Mouse (Mus musculus): ENCODE measurements at regions not wholly inside any gene's neighbourhood (a gene's known extent, or its start where the extent isn't known, plus 50 kb on each side); places are given as distances from the start of the nearest gene placed in this dataset.
A peak's percentile ranks its signal among the peaks of the same experiment; 100 is the strongest.

GRCm38 (mm10) chr15:88370366-88370765 is 229.7 kb upstream of the Zdhhc25 start:
- DNase-seq (ENCODE audit: low spot score in 2 of 2), result no peak

- DNase-seq (ENCODE audit: low spot score in 2 of 2), result peak; percentile 29 to 51
Measured at GRCm38 (mm10) chr15:88372039-88372438, 228.1 kb upstream of the Zdhhc25 start.

- no peak for DNase-seq (ENCODE audit: low spot score in 2 of 2)
Measured at GRCm38 (mm10) chr15:88373923-88374322, 226.2 kb upstream of the Zdhhc25 start.

- peak; percentile 29 to 51 for DNase-seq (ENCODE audit: low spot score in 2 of 2)
Measured at GRCm38 (mm10) chr15:88379342-88379741, 220.8 kb upstream of the Zdhhc25 start.

GRCm38 (mm10) chr15:88379951-88380623 is 220.0 kb upstream of the Zdhhc25 start:
- no peak for DNase-seq (ENCODE audit: low spot score in 2 of 2)

GRCm38 (mm10) chr15:88381419-88381818 is 218.7 kb upstream of the Zdhhc25 start:
- DNase-seq (ENCODE audit: low spot score in 2 of 2), result no peak

GRCm38 (mm10) chr15:88385943-88386342 is 214.2 kb upstream of the Zdhhc25 start:
- no peak for DNase-seq (ENCODE audit: low spot score in 2 of 2)

GRCm38 (mm10) chr15:88386711-88387110 is 213.4 kb upstream of the Zdhhc25 start:
- no peak for DNase-seq (ENCODE audit: low spot score in 2 of 2)

GRCm38 (mm10) chr15:88391822-88392221 is 208.3 kb upstream of the Zdhhc25 start:
- no peak for DNase-seq (ENCODE audit: low spot score in 2 of 2)

GRCm38 (mm10) chr15:88399064-88399463 is 201.0 kb upstream of the Zdhhc25 start:
- peak in 1 of 2 experiments; percentile 42 for DNase-seq (ENCODE audit: low spot score in 2 of 2)

- no peak for DNase-seq (ENCODE audit: low spot score in 2 of 2)
Measured at GRCm38 (mm10) chr15:88399989-88400388, 200.1 kb upstream of the Zdhhc25 start.

GRCm38 (mm10) chr15:88400787-88401186 is 199.3 kb upstream of the Zdhhc25 start:
- DNase-seq (ENCODE audit: low spot score in 2 of 2), result peak in 1 of 2 experiments; percentile 15

- peak; percentile 79 to 86 for DNase-seq (ENCODE audit: low spot score in 2 of 2)
Measured at GRCm38 (mm10) chr15:88408461-88409379, 191.4 kb upstream of the Zdhhc25 start.

- DNase-seq (ENCODE audit: low spot score in 2 of 2), result no peak
Measured at GRCm38 (mm10) chr15:88414206-88414605, 185.9 kb upstream of the Zdhhc25 start.

GRCm38 (mm10) chr15:88418881-88419280 is 181.2 kb upstream of the Zdhhc25 start:
- no peak for DNase-seq (ENCODE audit: low spot score in 2 of 2)

- DNase-seq (ENCODE audit: low spot score in 2 of 2), result no peak
Measured at GRCm38 (mm10) chr15:88428441-88428840, 171.7 kb upstream of the Zdhhc25 start.

- DNase-seq (ENCODE audit: low spot score in 2 of 2), result no peak
Measured at GRCm38 (mm10) chr15:88430941-88431340, 169.2 kb upstream of the Zdhhc25 start.

GRCm38 (mm10) chr15:88448272-88448671 is 151.8 kb upstream of the Zdhhc25 start:
- DNase-seq (ENCODE audit: low spot score in 2 of 2), result peak in 1 of 2 experiments; percentile 38

GRCm38 (mm10) chr15:88451241-88451640 is 148.9 kb upstream of the Zdhhc25 start:
- DNase-seq (ENCODE audit: low spot score in 2 of 2), result peak; percentile 51 to 75

- DNase-seq (ENCODE audit: low spot score in 2 of 2), result peak; percentile 65 to 67
Measured at GRCm38 (mm10) chr15:88468107-88468506, 132.0 kb upstream of the Zdhhc25 start.

- DNase-seq (ENCODE audit: low spot score in 2 of 2), result peak; percentile 75 to 84
Measured at GRCm38 (mm10) chr15:88468810-88469209, 131.3 kb upstream of the Zdhhc25 start.

Measured in right cerebral cortex, postnatal 10 days (tissue).